Mouse (Mus musculus) liver, embryonic 16.5 days (tissue): ENCODE data around the gene Tyk2. TPM values are rescaled to one million over a fixed set of nuclear protein-coding genes. Genes with fewer than 3 reads are reported as not detected.

ENCODE experiments used
- ATAC-seq: fragments of 200-750 bp; cut with Nextera tagmentation; 2 replicates; pipeline ENCODE4 v1.8.0; 2017; ENCODE audit warnings: low read depth, mild to moderate bottlenecking, moderate number of reproducible peaks, moderate library complexity
- H3K27ac ChIP-seq: fragments of 300-500 bp; sonication (generic); 2 replicates; pipeline ENCODE4 v1.5.1; 2014; ENCODE audit warnings: mild to moderate bottlenecking, low read length
- H3K27me3 ChIP-seq: fragments of 300-500 bp; sonication (generic); 2 replicates; pipeline ENCODE4 v1.6.1; 2014; ENCODE audit warnings: low read depth, low read length, mixed read lengths; ENCODE audit not compliant: control insufficient read depth, insufficient read depth
- H3K36me3 ChIP-seq: fragments of 300-500 bp; sonication (generic); 2 replicates; pipeline ENCODE4 v1.6.1; 2014; ENCODE audit warnings: mild to moderate bottlenecking; ENCODE audit not compliant: control insufficient read depth, insufficient read depth
- H3K4me1 ChIP-seq: fragments of 300-500 bp; sonication (generic); 2 replicates; pipeline ENCODE4 v1.6.1; 2014; ENCODE audit warnings: low read depth, low read length, mixed read lengths; ENCODE audit not compliant: control insufficient read depth
- H3K4me2 ChIP-seq: fragments of 300-500 bp; sonication (generic); 2 replicates; pipeline ENCODE4 v1.6.1; 2014; ENCODE audit warnings: low read depth, low read length, mixed read lengths
- H3K4me3 ChIP-seq: fragments of 300-500 bp; sonication (generic); 2 replicates; pipeline ENCODE4 v1.5.1; 2014; ENCODE audit warnings: low read depth, mild to moderate bottlenecking, low read length
- H3K9ac ChIP-seq: fragments of 300-500 bp; sonication (generic); 2 replicates; pipeline ENCODE4 v1.6.1; 2014; ENCODE audit warnings: low read depth, low read length
- H3K9me3 ChIP-seq: fragments of 300-500 bp; sonication (generic); replicated peaks from 2 replicates; pipeline ENCODE4 v1.6.1; 2016; ENCODE audit warnings: low read length; ENCODE audit not compliant: control insufficient read depth
- WGBS: fragments of 180-500 bp; shearing (Covaris S2); extraction: QIAGEN DNeasy Blood & Tissue Kit; methylation state at CpG from one replicate; pipeline ENCODE4 v1.1.7; 2014; ENCODE audit not compliant: insufficient replicate concordance; 5-methylcytosine and 5-hydroxymethylcytosine counted together
- polyA plus RNA-seq: library from polyadenylated mRNA; unstranded; fragments of >200 nt; fragmentation: Nextera tagmentation; extraction: Ambion mirVana; gene quantifications from 2 replicates; pipeline ENCODE4 v1.2.1, GENCODE M21; 2015

The Tyk2 gene
- polyA plus RNA-seq, 1 experiment from 2014 or later, result 8.9 TPM

DNA sequence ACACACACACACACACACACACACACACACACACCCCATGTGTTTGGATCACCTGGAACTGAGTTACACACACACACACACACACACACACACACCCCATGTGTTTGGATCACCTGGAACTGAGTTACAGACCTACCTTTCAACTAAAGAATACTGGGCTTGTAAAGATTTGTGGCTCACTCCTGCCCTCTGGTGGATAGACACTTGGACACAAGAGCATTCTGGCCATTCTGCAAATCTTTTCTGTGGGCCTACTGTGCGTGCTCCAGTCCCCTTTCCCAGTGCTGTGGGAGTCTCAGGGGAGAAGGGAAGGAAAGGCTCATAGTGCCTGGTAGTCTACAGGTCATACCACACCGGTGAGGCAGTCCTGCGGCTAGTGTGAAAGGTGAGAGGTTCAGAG lies 6.2 kb upstream of the Tyk2 start:
- 44% methylated on average over 3 of the region's 3 CpGs for WGBS
- no peaks in the 10 kb centered on the region; the same call in 1 of the 2 replicates for H3K4me1 ChIP-seq
- H3K4me2 ChIP-seq, result no peak overlapping the region
- no peak overlapping the region for H3K27ac ChIP-seq
- no peak overlapping the region for H3K4me3 ChIP-seq
- no peaks in the 10 kb centered on the region for H3K27me3 ChIP-seq
- ATAC-seq, result peak; percentile 20; the same call in 1 of the 2 replicates
- H3K9me3 ChIP-seq, result no peaks in the 10 kb centered on the region
- no peak overlapping the region for H3K9ac ChIP-seq
- peaks cover 32% of the 10 kb centered on the region for H3K36me3 ChIP-seq

DNA sequence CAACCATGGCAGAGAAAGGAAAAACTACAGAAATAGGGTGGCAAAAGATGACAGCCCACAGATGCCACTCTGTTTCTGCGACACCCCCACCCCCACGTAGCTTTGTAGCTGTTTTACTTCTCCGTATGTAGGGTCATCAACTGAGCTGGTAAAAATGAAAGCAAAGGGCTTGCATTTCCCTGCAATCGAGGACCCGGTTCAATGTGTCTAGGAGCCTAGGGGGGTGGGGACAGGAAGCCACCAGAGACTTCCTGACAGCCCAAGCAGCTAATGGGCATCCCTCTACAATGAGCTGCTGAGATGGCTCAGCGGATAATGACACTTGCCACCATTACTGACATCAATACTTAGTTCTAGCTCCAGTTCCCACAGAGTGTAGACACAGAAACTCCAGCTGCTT lies 5.4 kb upstream of the Tyk2 start:
- H3K27me3 ChIP-seq, result no peaks in the 10 kb centered on the region
- ATAC-seq, result no peak
- H3K27ac ChIP-seq, result no peak overlapping the region; the same call in 1 of the 2 replicates
- peaks cover 2% of the 10 kb centered on the region for H3K4me1 ChIP-seq
- H3K9ac ChIP-seq, result no peak overlapping the region
- no peaks in the 10 kb centered on the region for H3K9me3 ChIP-seq
- peaks cover 24% of the 10 kb centered on the region for H3K36me3 ChIP-seq
- no peak overlapping the region for H3K4me2 ChIP-seq
- WGBS, result 34% methylated on average over 6 of the region's 6 CpGs
- no peak overlapping the region for H3K4me3 ChIP-seq

DNA sequence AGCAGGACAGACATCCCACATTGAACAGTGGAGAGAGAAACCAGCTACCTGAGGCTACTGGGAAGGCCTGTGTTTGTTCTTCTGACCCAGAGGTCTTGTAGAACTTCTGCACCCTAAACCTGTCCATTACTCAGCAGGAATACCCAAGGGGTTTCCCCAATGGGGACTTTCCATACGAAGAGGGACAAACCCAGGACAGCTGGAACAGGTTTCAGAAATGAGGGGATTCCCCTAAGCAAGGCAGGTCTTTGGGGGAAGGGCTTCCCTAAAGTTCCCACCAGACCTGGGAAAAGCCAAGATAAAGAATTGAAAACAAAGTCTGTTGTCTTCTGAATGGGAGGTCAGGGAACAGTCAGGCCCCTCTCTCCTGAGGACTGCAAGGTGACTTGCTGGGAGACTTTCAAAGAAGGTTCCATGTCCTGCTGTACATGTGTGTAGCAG lies 4.9 kb upstream of the Tyk2 start:
- Histone ChIP-seq H3K9ac (no peak overlapping the region), H3K9me3 (no peaks in the 10 kb centered on the region), H3K36me3 (peaks cover 19% of the 10 kb centered on the region), H3K27me3 (no peaks in the 10 kb centered on the region), H3K27ac (no peak overlapping the region; the same call in 1 of the 2 replicates), H3K4me1 (peaks cover 4% of the 10 kb centered on the region), H3K4me2 (no peak overlapping the region), H3K4me3 (no peak overlapping the region)
- ATAC-seq, result no peak
- WGBS, result 48% methylated on average over 1 of the region's 1 CpGs

DNA sequence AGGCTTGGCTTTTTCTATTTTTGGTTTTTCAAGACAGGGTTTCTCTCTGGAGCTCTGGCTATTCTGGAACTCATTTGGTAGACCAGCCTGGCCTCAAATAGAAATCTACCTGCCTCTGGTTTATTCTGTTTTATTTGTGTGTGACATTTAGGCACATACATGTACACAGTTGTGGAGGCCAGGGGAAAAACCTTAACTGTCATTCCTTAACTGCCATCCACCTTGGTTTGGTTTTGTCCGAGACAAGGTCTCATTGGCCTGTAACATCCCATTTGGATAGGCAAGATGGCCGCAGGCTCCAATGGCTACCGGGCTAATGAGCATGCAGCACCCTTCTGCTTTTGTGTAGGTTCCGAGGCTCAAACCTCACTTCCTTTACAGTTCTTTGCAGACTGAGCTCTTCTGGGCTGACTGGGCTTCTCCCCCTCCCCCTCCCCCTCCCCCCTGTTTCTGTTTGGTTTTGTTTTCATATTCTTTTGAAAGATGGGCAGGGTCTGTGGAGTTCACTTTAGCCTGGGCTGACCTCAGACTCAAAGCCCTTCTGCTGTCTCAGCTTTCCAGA lies 4.4 kb upstream of the Tyk2 start:
- H3K27ac ChIP-seq, result no peak overlapping the region
- 58% methylated on average over 4 of the region's 4 CpGs for WGBS
- peaks cover 14% of the 10 kb centered on the region for H3K36me3 ChIP-seq
- no peaks in the 10 kb centered on the region for H3K27me3 ChIP-seq
- no peaks in the 10 kb centered on the region for H3K9me3 ChIP-seq
- no peak overlapping the region for H3K4me3 ChIP-seq
- ATAC-seq, result no peak
- peaks cover 8% of the 10 kb centered on the region for H3K4me1 ChIP-seq
- H3K4me2 ChIP-seq, result no peak overlapping the region
- no peak overlapping the region for H3K9ac ChIP-seq

DNA sequence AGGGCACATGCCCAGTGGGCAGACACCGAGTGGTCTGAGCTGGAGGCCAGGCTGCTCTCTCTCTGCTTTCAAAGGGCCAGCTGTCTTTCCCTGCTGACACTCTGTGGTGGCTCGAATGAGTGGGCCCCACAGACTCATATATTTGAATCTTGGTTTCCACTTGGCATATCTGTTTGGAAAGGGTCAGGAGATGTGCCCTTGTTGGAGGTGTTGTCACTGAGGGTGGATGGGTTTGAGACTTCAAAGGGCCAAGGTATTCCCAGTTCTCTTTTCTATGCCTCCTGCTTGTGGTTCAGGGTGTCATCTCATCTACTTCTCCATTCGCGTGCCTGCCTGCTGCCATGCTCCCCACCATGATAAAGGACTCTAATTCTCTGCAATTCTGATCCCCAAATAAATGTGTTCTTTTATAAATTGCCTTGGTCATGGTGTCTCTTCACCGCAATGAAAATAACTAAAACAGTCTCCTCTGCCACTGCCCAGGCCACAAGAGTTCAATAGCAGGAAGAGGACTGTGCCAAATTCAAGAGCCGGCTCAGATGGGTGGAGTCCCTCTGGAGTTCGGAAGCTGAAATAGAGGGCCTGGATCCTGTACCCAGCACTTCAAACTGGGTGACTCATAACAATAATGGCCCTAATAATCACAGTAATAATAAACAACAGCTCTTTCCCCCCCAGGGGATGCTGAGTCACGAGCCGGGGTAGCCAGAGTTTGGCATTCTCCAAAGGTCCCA lies 3.7 kb upstream of the Tyk2 start:
- no peaks in the 10 kb centered on the region for H3K27me3 ChIP-seq
- no peak for ATAC-seq
- H3K27ac ChIP-seq, result no peak overlapping the region
- H3K4me3 ChIP-seq, result no peak overlapping the region
- no peak overlapping the region for H3K4me2 ChIP-seq
- H3K9me3 ChIP-seq, result no peaks in the 10 kb centered on the region
- no peak overlapping the region for H3K9ac ChIP-seq
- WGBS, result 50% methylated on average over 9 of the region's 9 CpGs
- peaks cover 8% of the 10 kb centered on the region for H3K36me3 ChIP-seq
- peaks cover 11% of the 10 kb centered on the region for H3K4me1 ChIP-seq

DNA sequence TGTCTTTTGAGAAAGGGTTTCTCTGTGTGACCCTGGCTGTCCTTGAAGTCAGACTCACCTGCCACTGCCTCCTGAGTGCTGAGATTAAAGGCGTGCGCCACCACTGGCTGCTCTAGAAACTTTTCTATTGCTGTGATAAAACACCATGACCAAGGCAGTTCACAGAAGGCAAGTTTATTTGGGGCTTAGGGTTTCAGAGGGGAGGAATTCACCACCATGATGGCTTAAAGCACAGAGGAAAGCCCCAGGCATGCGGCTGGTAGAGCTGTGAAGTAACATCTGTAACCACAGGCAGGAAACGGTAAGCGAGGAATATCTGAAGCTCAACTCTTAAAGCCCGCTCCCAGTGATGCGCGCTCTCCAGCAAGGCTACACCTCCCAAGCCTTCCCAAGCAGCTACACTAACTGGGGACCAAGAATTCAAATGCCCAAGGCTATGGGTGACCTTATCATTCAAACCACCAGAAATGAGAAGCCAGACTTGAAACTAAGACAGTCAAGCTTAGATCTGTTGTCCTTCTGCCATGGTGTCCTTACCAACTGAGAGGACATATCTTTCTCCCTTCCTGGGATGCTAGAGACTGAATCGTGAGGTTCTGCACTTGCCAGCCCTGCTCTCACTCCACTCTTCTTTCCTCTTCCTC lies 2.1 kb upstream of the Tyk2 start:
- ATAC-seq, result no peak
- H3K27ac ChIP-seq, result no peak overlapping the region
- H3K4me2 ChIP-seq, result 0 out of 2 replicates have a peak overlapping the region, but pooled peaks have one; percentile 4
- peaks cover 11% of the 10 kb centered on the region for H3K4me1 ChIP-seq
- no peak overlapping the region for H3K4me3 ChIP-seq
- H3K36me3 ChIP-seq, result no peaks in the 10 kb centered on the region; the same call in 1 of the 2 replicates
- no peak overlapping the region for H3K9ac ChIP-seq
- 29% methylated on average over 9 of the region's 9 CpGs for WGBS
- no peaks in the 10 kb centered on the region for H3K9me3 ChIP-seq
- H3K27me3 ChIP-seq, result no peaks in the 10 kb centered on the region

DNA sequence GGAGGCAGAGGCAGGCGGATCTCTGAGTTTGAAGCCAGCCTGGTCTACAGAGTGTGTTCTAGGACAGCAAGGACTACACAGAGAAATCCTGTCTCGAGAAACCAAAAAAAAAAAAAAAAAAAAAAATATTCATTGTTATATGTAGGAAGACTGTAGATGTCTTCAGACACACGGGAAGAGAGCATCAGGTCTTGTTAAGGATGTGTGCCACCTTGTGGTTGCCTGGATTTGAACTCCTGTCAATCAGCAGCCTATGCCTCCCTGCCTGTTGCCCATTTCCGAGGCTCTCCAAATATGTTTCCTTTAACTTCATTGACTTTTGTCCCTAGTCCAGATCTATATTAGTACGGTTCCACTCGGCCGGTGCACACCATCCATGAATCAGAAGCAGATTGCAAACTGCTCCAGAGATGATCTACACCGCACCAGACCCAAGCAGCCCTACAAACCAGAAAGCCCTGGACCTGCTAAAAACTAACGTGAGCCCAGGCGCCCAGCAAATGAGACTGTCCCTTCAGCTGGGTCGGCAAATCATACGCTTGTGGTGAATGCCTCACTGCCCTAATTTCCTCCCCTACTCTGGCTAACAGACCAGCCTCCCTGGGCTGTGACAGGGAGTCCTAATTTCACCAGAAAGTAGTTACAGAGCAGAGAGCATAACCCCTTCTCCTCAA lies 1.2 kb upstream of the Tyk2 start:
- no peak overlapping the region for H3K27ac ChIP-seq
- H3K9ac ChIP-seq, result no peak overlapping the region
- no peak overlapping the region for H3K4me2 ChIP-seq
- no peaks in the 10 kb centered on the region for H3K27me3 ChIP-seq
- H3K4me3 ChIP-seq, result no peak overlapping the region
- peaks cover 11% of the 10 kb centered on the region for H3K4me1 ChIP-seq
- no peak for ATAC-seq
- H3K9me3 ChIP-seq, result no peaks in the 10 kb centered on the region
- WGBS, result 60% methylated on average over 12 of the region's 12 CpGs
- peaks cover 2% of the 10 kb centered on the region; the same call in 1 of the 2 replicates for H3K36me3 ChIP-seq

DNA sequence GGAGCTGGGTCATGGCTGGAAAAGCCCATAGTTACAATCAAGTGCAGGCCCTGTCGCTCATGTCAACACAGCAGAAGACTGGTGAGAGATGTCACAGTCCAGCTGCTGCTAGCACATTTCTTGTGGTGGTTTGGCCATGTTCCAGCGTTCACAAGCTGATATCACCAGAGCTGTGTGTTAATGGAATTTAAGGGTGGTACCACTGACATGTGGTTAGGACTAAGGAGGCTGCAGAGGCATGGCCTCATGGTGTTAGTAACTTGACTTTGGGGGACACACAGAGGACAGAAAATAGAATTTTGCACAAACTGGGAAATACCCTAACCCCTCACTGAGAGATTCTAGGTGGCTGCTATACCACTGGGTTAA lies 4.8 kb downstream of the Tyk2 start:
- 41% methylated on average over 2 of the region's 2 CpGs for WGBS
- Histone ChIP-seq H3K4me1 (peaks cover 11% of the 10 kb centered on the region), H3K4me2 (no peak overlapping the region), H3K9me3 (no peaks in the 10 kb centered on the region), H3K36me3 (peaks cover 13% of the 10 kb centered on the region), H3K4me3 (no peak overlapping the region), H3K27ac (no peak overlapping the region), H3K9ac (no peak overlapping the region), H3K27me3 (no peaks in the 10 kb centered on the region)
- no peak for ATAC-seq
